13 mouse cellular contexts compared by ENCODE assay signal in genomic region chr3:146257483-146258122, GRCm38 (mm10). TPM values are rescaled to one million over a fixed set of nuclear protein-coding genes. Genes with fewer than 3 reads are reported as not detected.
DNase-seq lines count a peak whose midpoint lies in the region; ATAC-seq lines count a peak whose summit lies in the region.
"Had no signal": no experiment of that assay in that cellular context is flagged by ENCODE, and none has a peak within 500 bp of the region (broad histone marks: within the 10 kb centered on the region; RNA-seq: fewer than 3 reads in every experiment).

No protein-coding gene starts in this region.

- H3K27ac ChIP-seq in forebrain, embryonic 16.5 days (ENCODE audit: low read length): no peak overlapping the region
- H3K27ac ChIP-seq: hindbrain, embryonic 13.5 days; limb, embryonic 12.5 days had no signal

- H3K36me3 ChIP-seq in forebrain, embryonic 16.5 days (ENCODE audit: control insufficient read depth, insufficient read depth): no peaks in the 10 kb centered on the region
- H3K36me3 ChIP-seq: hindbrain, embryonic 13.5 days; limb, embryonic 12.5 days had no signal

- H3K4me3 ChIP-seq in forebrain, embryonic 16.5 days (replicated peaks; ENCODE audit: low read length): no peak overlapping the region
- H3K4me3 ChIP-seq: hindbrain, embryonic 13.5 days; limb, embryonic 12.5 days had no signal

- no peaks in the 10 kb centered on the region for H3K4me1 ChIP-seq in forebrain, embryonic 16.5 days (replicated peaks; ENCODE audit: control insufficient read depth, insufficient read depth, low read length)
- H3K4me1 ChIP-seq: hindbrain, embryonic 13.5 days had no signal

- no peak overlapping the region for H3K9ac ChIP-seq in forebrain, embryonic 16.5 days (replicated peaks; ENCODE audit: low read depth, low read length)
- H3K9ac ChIP-seq: hindbrain, embryonic 13.5 days; limb, embryonic 12.5 days had no signal

- no peak overlapping the region for H3K4me2 ChIP-seq in forebrain, embryonic 16.5 days (ENCODE audit: low read length)
- H3K4me2 ChIP-seq: hindbrain, embryonic 13.5 days; limb, embryonic 12.5 days had no signal

- DNase-seq in CD4-positive, CD25-positive, alpha-beta regulatory T cell, adult 2 months (ENCODE audit: low read depth, low spot score): peak; percentile 8
- DNase-seq in lung, postnatal 36 days: peak; percentile 22
- no peak for DNase-seq in lung, postnatal 4 days
- no peak for DNase-seq in cerebellum, adult 11 months
- DNase-seq in frontal cortex, postnatal 25 days (ENCODE audit: low spot score in 2 of 2): no peak
- DNase-seq: cerebellum, postnatal 36 days; gastrocnemius, postnatal 25 days had no signal

- no peaks in the 10 kb centered on the region for H3K9me3 ChIP-seq in forebrain, embryonic 16.5 days (ENCODE audit: control insufficient read depth, low read length)
- H3K9me3 ChIP-seq: hindbrain, embryonic 13.5 days; limb, embryonic 12.5 days had no signal

- no peak for ATAC-seq in CD4-positive, CD25-positive, alpha-beta regulatory T cell, adult 4 months
- peak; percentile 73 for ATAC-seq in megakaryocyte progenitor cell, adult 5-6 weeks (replicated peaks; ENCODE audit: poor library complexity)
- no peak for ATAC-seq in forebrain, embryonic 16.5 days
- ATAC-seq: midbrain, embryonic 16.5 days had no signal

- 78% methylated on average over 10 of the region's 10 CpGs for WGBS in forebrain, embryonic 16.5 days

- no peaks in the 10 kb centered on the region for H3K27me3 ChIP-seq in forebrain, embryonic 16.5 days (replicated peaks; ENCODE audit: control insufficient read depth, insufficient read depth, low read length)
- H3K27me3 ChIP-seq: hindbrain, embryonic 13.5 days; limb, embryonic 12.5 days had no signal

RNA-seq across cellular contexts. Expression of gene Lpar3, which starts 36.8 kb away (rescaled TPM):
- not detected for polyA plus RNA-seq in CD4-positive, CD25-positive, alpha-beta regulatory T cell, adult 4 months (2017; shearing (Covaris generic))
- not detected in 2 replicates for total RNA-seq in megakaryocyte progenitor cell, adult 5-6 weeks (2015)
- total RNA-seq in megakaryocyte progenitor cell, adult 5-6 weeks (2017): not detected in 2 replicates
- 0.30 and 0.35 TPM in 2 replicates for polyA plus RNA-seq in forebrain, embryonic 16.5 days (2015; fragmentation: Nextera tagmentation; extraction: Ambion mirVana)

Comparison
In these comparisons a context has a peak if more than half of its experiments do, and no peak if none do; other contexts are left out.
1. DNase-seq: peak in CD4-positive, CD25-positive, alpha-beta regulatory T cell, adult 2 months (single experiment) and lung, postnatal 36 days (single experiment); none in lung, postnatal 4 days (0 of 2), cerebellum, adult 11 months (single experiment) and frontal cortex, postnatal 25 days (0 of 2).